Mouse (Mus musculus) megakaryocyte, embryonic 14.5 days (primary cell): ENCODE measurements at regions not wholly inside any gene's neighbourhood (a gene's known extent, or its start where the extent isn't known, plus 50 kb on each side); places are given as distances from the start of the nearest gene placed in this dataset.

Source experiments
- H3K27me3 ChIP-seq: replicated peaks from 2 replicates; pipeline ENCODE3; 2012; ENCODE audit warnings: inconsistent platforms
- H3K36me3 ChIP-seq: replicated peaks from 2 replicates; pipeline ENCODE3; 2012; ENCODE audit warnings: low read length, inconsistent platforms, mixed read lengths
- H3K4me1 ChIP-seq: 2 replicates; pipeline ENCODE4 v1.6.1; 2012; ENCODE audit warnings: inconsistent platforms
- H3K4me3 ChIP-seq: replicated peaks from 2 replicates; pipeline ENCODE3; 2012; ENCODE audit warnings: moderate library complexity, mild to moderate bottlenecking, inconsistent platforms
- H3K9me3 ChIP-seq: 2 replicates; pipeline ENCODE4 v1.6.1; 2012; ENCODE audit warnings: inconsistent platforms
- FLI1 ChIP-seq: IDR thresholded peaks from 2 replicates; pipeline ENCODE4 v1.6.1; 2012; ENCODE audit warnings: low read length, inconsistent platforms, mixed read lengths
- GATA1 ChIP-seq: IDR thresholded peaks from 3 replicates; pipeline ENCODE4 v1.6.1; 2012; ENCODE audit warnings: mixed read lengths, low read length, inconsistent platforms, borderline replicate concordance

GRCm38 (mm10) chr8:126810516-126810915 is 135.1 kb downstream of the Tomm20 start:
- Histone ChIP-seq H3K27me3 (peaks cover 8% of the 10 kb centered on the region), H3K4me1 (peaks cover 62% of the 10 kb centered on the region), H3K36me3 (peaks cover 22% of the 10 kb centered on the region), H3K4me3 (no peak overlapping the region), H3K9me3 (peaks cover 15% of the 10 kb centered on the region)
- no peak for TF ChIP-seq GATA1
- TF ChIP-seq FLI1 = no peak

GRCm38 (mm10) chr8:126809321-126809720 is 136.3 kb downstream of the Tomm20 start:
- Histone ChIP-seq H3K9me3 (peaks cover 15% of the 10 kb centered on the region), H3K4me1 (peaks cover 62% of the 10 kb centered on the region), H3K36me3 (peaks cover 22% of the 10 kb centered on the region), H3K27me3 (peaks cover 8% of the 10 kb centered on the region), H3K4me3 (no peak overlapping the region)
- TF ChIP-seq GATA1 (no peak), FLI1 (no peak)

GRCm38 (mm10) chr8:126808496-126808895 is 137.1 kb downstream of the Tomm20 start:
- H3K27me3 ChIP-seq = peaks cover 8% of the 10 kb centered on the region
- H3K4me1 ChIP-seq = peaks cover 62% of the 10 kb centered on the region
- peaks cover 16% of the 10 kb centered on the region for H3K36me3 ChIP-seq
- TF ChIP-seq FLI1 (no peak), GATA1 (no peak)
- no peak overlapping the region for H3K4me3 ChIP-seq
- H3K9me3 ChIP-seq = peaks cover 13% of the 10 kb centered on the region

GRCm38 (mm10) chr8:126807171-126807768 is 138.4 kb downstream of the Tomm20 start:
- Histone ChIP-seq H3K9me3 (0 out of 2 replicates have a peak, but pooled peaks cover 2% of the 10 kb centered on the region), H3K4me3 (peak overlapping the region; percentile 16), H3K27me3 (peaks cover 8% of the 10 kb centered on the region), H3K4me1 (peaks cover 74% of the 10 kb centered on the region), H3K36me3 (peaks cover 4% of the 10 kb centered on the region)
- no peak for TF ChIP-seq GATA1
- TF ChIP-seq FLI1 = no peak

DNA sequence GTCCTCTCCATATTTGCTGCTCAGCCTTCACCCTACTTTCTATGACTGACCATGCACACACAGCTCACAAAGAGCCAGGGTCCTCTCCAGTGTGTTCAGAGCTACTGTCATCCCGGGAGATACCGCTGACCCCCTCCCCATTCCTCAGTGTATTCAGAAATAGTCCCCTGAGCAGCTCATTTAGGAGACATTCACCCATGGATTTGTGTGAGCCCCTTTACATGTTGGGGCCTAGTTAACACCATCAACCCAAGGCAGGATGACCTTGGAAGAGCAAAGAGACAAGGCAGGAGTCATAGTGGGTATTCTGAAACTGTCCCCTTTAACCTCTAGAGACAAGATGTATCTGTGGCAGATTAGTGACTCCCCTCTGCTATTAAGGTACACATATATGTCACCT is 139.1 kb downstream of the Tomm20 start:
- no peaks in the 10 kb centered on the region for H3K9me3 ChIP-seq
- TF ChIP-seq FLI1 (no peak), GATA1 (no peak)
- peaks cover 2% of the 10 kb centered on the region for H3K36me3 ChIP-seq
- peaks cover 77% of the 10 kb centered on the region for H3K4me1 ChIP-seq
- H3K27me3 ChIP-seq = peaks cover 8% of the 10 kb centered on the region
- H3K4me3 ChIP-seq = no peak overlapping the region

DNA sequence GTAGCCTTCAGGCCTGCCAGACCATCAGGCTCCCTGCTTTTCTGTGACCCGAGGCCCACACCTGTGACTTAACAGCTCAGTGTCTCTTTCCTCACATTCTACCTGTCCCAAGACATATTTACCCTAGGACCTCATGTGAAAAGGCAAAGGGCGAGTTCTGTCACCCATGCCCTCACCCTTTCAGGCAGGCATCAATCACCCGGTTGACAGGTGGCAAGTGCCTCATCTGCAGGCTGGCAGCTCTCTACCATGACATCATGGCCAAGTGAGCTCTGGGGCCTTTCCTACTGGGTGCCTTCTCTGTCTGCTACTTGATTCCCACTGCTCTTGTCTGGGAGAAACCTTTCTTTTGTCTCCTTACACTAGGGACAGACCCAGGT is 139.5 kb downstream of the Tomm20 start:
- peak overlapping the region; percentile 64 for H3K4me3 ChIP-seq
- H3K27me3 ChIP-seq = peaks cover 8% of the 10 kb centered on the region
- no peaks in the 10 kb centered on the region for H3K9me3 ChIP-seq
- H3K4me1 ChIP-seq = peaks cover 79% of the 10 kb centered on the region
- TF ChIP-seq GATA1 (no peak), FLI1 (no peak)
- peaks cover 2% of the 10 kb centered on the region for H3K36me3 ChIP-seq

DNA sequence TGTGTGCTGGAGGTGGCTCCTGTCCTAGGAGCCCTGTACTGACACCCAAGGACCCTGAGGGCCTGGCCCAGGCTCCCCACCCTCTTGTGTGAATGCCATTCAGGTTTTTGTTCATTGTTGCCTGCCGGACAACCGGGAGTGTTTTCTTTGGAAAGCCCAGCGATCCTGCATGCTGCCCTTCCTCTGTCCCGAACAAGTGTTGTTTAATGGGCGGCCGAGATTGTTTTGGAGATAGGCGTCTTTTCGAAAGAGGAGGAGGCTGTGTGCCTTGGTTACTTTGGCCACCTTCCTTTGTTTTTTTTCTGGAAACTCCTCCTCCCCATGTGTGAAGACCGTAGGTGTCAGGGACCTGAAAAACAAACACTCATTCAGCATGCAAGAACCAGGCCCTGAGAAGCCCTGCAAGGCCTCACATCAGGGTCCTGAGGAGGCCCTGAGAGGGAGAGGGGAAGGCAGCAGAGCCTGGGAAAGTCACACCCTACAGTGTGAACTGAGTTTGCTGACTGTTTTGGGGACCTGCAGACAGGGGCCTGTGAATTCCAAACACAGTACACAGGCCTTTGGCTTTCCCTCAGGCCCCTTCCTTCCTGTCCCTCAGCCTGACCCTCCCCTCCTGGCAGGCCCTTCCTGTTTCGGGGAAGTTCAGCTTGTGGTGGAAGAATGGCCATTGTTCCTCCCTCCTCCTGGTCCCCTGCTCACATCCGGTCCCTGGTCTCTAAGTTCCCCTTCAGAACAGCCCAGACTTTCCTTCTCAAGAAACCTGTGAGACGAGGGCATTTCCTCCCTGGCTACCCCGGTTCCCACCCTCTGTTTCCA is 140.1 kb downstream of the Tomm20 start:
- Histone ChIP-seq H3K4me1 (peaks cover 82% of the 10 kb centered on the region), H3K27me3 (peaks cover 5% of the 10 kb centered on the region), H3K9me3 (no peaks in the 10 kb centered on the region), H3K4me3 (peak overlapping the region; percentile 64), H3K36me3 (peaks cover 2% of the 10 kb centered on the region)
- peak; percentile 29; the same call in 1 of the 2 replicates for TF ChIP-seq FLI1
- TF ChIP-seq GATA1 = no peak

DNA sequence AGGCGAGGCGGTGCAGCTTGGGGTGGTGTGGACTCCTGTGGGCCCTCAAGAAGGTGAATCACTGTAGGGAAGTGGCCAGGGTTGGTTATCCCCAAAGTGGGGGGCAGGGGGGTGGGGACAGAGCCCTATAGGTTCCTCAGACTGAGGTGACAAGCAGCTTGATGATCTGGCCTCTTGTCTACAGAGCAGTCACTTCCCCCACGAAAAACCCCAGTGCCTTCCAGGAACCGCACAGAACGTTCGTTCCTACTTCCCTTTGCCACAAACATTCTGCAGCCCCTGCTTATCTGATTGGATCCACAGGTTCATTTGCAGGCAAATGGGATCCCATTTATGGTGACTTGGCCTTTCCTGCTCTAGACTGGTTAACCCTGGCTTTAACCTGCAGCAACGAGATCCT is 141.5 kb downstream of the Tomm20 start:
- H3K4me1 ChIP-seq = peaks cover 91% of the 10 kb centered on the region
- H3K4me3 ChIP-seq = no peak overlapping the region
- no peaks in the 10 kb centered on the region for H3K9me3 ChIP-seq
- H3K36me3 ChIP-seq = peaks cover 2% of the 10 kb centered on the region
- TF ChIP-seq FLI1 (no peak), GATA1 (no peak; the same call in 2 of the 3 replicates)
- no peaks in the 10 kb centered on the region for H3K27me3 ChIP-seq

- Histone ChIP-seq H3K4me1 (peaks cover 95% of the 10 kb centered on the region), H3K27me3 (no peaks in the 10 kb centered on the region), H3K9me3 (no peaks in the 10 kb centered on the region), H3K36me3 (peaks cover 2% of the 10 kb centered on the region), H3K4me3 (peak overlapping the region; percentile 62)
- TF ChIP-seq FLI1 (no peak), GATA1 (no peak)
These were observed 143.0 kb downstream of the Tomm20 start for GRCm38 (mm10) chr8:126802641-126803040.

DNA sequence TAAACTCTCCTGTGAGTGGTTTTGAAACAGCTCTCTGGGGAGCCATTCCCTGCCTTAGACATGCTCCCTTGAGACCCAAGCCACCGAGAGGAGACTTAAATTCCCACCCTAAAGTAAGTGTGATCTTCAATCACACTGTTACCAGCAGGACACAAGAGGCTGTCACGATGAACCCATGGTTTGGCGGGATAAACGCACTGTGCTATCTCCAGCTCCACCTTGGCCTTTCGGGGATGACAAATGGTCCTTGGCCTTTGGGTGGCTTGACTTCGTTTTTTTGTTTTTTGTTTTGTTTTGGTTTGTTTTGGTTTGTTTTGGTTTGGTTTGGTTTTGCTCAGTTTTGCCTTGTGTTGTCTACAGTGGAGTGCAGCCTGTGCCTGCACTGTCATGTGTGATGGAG is 144.7 kb downstream of the Tomm20 start:
- no peak overlapping the region for H3K4me3 ChIP-seq
- TF ChIP-seq GATA1 (no peak), FLI1 (no peak)
- H3K9me3 ChIP-seq = peaks cover 4% of the 10 kb centered on the region; the same call in 1 of the 2 replicates
- peaks cover 87% of the 10 kb centered on the region for H3K4me1 ChIP-seq
- no peaks in the 10 kb centered on the region for H3K27me3 ChIP-seq
- peaks cover 5% of the 10 kb centered on the region for H3K36me3 ChIP-seq
